Mouse (Mus musculus): ENCODE measurements around the gene Uprt.

The Uprt gene

DNA sequence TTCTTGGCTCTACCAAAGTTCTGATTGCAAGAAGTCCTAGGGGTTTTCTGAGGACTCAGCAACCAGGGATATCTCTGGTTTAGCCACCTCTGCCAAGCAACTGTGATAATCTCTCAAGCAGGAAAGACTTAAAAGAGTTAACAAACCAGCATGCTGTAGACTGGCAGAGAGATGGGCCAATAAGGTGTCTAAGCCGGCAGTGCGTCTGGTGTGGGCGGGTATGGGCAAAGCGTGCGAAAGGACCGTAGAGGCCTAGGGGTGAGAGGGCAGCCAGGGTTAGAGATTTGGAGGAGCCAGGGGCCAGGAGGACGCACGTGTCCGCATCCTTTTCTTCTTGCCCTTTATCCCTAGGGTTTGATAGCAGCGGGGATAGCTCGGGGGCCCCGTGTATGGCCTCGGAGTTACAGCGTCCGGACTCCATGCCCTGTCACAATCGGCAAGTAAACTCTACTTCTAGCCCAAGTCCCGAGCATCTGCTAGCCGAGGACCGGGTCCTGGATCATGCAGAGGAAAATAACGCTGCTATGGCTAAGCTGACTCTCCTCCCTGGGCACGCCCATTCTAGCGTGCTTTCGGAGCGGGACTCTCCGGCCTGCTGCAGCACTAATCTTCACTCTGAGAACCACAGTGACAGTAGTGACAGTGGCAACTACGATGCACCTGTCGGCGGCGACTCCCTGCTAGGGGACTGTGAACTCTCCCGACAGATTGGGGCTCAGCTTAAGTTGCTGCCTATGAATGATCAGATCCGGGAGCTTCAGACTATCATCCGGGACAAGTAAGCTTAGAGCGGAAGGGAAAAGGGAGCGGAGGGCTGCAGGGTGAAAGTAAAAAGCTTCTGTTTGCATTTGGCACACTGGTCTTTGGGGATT, at the start of gene Uprt:
Gene Uprt, plus strand, starts transcription at position 247 of the 872 bp plus-strand sequence.
- peak; percentile 95 for DNase-seq (ENCODE audit: low read depth, low spot score)

DNA sequence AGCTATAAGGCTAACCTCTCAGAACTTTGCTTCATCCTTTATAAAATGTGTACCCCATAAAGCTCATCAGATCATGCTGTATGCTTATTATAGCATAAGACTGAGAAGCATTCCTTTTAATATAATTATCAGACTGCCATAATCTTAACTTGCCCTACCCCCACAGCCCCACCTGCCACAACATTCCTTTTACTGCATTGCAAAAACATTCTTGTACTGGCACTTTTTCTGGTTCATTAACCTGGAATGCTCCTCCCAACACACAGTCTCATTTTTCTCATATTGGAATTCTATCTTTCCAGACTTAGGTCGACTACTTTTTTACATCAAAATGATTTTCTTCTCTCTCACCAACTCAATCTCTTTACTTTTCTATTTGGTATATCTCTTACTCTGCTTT, 49.2 kb upstream of the Uprt start:
- no peak for DNase-seq (ENCODE audit: low read depth, low spot score)

DNA sequence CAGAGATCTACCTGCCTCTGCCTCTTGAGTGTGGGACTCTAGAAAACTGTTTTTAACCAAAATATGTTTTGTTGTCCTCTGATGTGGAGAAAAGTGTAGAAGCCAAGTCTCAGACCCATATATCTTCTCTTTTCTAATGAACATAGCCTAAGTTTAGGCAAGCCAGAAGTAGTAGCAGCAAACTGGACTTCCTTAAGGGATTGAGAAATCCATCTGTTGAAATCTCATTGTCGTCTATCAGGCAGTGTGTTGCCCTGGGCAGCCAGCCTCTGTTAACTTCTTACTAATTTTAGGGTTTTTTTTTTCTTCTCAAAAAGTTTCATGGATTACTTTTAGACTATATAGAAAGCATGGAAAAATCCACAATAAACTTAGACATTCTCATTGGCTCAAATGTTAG, 30.2 kb upstream of the Uprt start:
- DNase-seq (ENCODE audit: low read depth, low spot score): no peak

DNA sequence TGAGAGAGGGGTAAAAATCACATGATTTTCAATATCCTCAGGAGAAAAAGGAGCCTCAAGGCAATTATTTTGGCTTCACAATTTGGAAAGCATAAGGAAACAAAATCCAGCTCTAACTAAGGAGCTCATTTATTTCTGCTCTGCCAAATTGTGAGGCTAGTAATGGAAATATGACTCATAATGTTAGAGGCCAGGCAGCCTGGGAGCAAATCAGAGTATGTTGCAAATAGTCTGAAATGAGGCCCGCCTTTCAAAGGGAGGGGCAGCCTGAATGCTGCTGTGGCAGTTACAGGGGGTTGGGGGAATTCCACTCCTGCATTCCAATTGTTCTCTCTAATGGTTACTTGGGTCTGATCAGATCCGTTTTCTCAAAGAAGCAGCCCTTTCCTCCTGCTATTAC, 20.9 kb upstream of the Uprt start:
- DNase-seq (ENCODE audit: low read depth, low spot score): no peak

- no peak for DNase-seq (ENCODE audit: low read depth, low spot score)
Measured at GRCm38 (mm10) chrX:104464376-104464775, 18.2 kb upstream of the Uprt start.

DNA sequence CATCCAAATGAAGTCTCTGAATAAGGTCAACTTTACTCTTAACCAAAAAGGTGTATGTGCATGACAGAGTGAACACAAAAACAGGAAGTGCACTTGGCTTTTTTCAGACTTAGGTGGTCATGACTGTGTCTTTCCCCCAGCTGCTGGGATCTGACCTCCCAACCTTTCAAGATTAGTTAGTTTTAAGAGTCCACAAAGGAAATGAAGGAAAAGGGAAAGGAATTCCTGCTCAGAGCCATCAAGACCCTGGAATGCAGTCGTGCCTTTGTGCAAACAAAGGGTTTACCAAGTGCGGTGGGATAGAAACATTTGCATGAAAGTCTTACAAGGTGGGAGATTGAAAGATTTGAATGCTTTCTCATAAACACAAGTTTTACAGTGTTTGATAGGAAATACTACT, 4.6 kb upstream of the Uprt start:
- DNase-seq (ENCODE audit: low read depth, low spot score): no peak

DNA sequence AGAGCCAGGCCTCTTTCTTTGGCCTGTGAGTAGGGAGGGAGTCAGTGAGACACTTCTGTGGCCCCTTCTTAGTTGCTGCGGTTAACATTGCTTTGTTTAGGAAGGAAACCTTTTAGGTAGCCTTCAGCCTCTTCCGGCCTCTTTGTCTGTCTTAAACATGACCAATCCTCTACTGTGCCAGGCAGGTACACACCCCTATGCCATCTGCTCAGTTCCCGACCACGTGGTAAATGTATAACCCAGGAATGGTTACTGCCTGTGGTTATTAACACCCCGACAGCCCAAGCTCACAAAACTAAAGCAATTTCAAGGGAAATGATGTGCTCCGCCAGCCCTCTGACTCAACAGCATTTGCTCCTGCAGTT, 808 bp downstream of the Uprt start:
- DNase-seq (ENCODE audit: low read depth, low spot score): peak; percentile 66

- no peak for DNase-seq (ENCODE audit: low read depth, low spot score)
Measured at GRCm38 (mm10) chrX:104485596-104485995, 3.0 kb downstream of the Uprt start.

DNA sequence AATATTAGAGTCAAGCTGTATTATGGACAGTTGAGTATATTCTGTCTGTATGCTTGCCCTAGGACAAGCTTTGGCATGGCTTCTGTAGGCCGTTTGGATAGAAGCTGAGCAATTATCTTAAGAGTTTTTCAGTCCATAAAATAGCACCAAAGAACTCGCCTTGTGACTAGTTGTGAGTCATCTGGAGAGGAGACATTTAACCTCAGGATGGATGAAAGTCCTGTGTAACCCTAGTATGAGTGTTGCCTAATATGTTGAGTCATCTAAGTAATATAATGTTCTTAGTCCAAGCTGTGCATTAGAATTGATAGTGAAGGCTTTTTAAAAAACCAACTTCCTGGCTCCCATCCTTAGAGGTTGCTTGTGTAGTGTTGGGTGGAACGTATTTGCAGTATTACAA, 5.4 kb downstream of the Uprt start:
- no peak for DNase-seq (ENCODE audit: low read depth, low spot score)

DNA sequence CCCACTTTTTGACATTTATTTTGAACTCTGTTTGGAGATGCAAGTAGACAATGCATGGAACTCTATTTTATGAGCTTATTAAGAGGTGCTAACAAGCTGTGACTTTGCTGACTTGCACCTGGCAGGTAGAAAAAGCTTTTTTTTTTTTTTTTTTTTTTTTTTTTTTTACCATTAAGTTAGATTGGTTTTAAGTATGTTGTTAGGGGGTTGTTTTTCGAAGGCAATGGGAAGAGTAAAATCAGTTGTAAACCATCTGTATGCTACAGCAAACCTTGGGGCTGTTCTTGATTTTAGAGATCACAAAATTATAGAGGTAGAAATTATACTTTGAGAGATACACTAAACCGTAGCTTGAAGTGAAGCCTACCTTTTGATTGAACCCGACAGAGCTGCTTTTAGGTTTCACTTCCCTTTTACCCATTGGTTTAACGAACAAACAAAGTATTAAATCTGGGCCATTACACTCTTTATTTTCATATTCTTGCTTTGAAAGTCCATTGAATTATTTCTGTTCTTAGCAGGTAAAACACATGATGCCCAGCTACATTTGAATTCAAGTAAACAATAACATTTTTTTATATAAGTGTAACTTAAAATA, 6.4 kb downstream of the Uprt start:
- no peak for DNase-seq (ENCODE audit: low read depth, low spot score)

GRCm38 (mm10) chrX:104489626-104490355, 7.2 kb downstream of the Uprt start:
- DNase-seq (ENCODE audit: low read depth, low spot score): no peak

DNA sequence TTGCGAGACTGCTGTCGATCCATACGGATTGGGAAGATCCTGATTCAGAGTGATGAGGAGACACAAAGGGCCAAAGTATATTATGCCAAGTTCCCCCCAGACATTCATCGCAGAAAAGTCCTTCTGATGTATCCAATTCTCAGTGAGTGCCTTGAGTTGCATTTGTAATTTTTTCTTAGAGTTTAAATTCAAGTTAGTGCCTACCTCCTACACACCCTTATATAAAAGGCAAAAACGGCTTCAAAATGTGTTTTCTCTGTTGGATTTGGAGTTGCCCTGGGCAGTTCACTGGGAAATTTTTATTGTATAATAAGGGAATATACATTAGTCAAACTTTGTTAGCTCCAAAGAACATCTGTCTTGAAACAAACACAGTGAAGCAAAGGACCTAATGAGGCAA, 19.1 kb downstream of the Uprt start:
- DNase-seq (ENCODE audit: low read depth, low spot score): peak; percentile 16

- DNase-seq (ENCODE audit: low read depth, low spot score): no peak
Measured at GRCm38 (mm10) chrX:104542635-104543034, 60.0 kb downstream of the Uprt start.

GRCm38 (mm10) chrX:104543919-104544595, 61.4 kb downstream of the Uprt start:
- DNase-seq (ENCODE audit: low read depth, low spot score): no peak

DNA sequence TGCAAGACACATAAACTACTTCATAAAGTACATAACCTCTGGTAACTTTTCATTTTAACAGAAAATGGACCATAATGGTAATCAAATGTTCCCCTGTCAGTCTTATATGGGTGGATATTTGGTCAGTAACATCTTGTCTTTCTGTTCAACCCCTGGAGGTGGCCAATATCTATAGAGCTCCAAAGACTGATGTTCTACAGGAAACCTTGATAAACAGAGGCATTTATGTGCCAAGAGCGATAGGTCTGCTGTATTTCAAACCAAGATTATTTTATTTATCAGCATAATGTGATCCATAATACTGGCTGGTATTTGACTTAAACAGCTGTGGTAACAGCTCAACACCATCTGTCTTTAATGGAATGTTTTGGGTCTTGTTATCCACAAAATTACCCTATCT, 62.7 kb downstream of the Uprt start:
- DNase-seq (ENCODE audit: low read depth, low spot score): no peak

All from brain, adult 2 months (tissue).